Mouse (Mus musculus) stomach, embryonic 16.5 days (tissue): ENCODE data around the gene Ralgapb. TPM values are rescaled to one million over a fixed set of nuclear protein-coding genes. Genes with fewer than 3 reads are reported as not detected.

Experiments used
- ATAC-seq: fragments of 200-750 bp; cut with Nextera tagmentation; 2 replicates; pipeline ENCODE4 v1.8.0; 2017; ENCODE audit warnings: moderate number of reproducible peaks, moderate TSS enrichment; ENCODE audit not compliant: insufficient read depth, low FRiP score
- H3K27ac ChIP-seq: fragments of 300-500 bp; sonication (generic); 2 replicates; pipeline ENCODE4 v1.5.1; 2014; ENCODE audit warnings: low read length
- H3K27me3 ChIP-seq: fragments of 300-500 bp; sonication (generic); 2 replicates; pipeline ENCODE4 v1.6.1; 2014; ENCODE audit warnings: low read length, control low read depth, mixed read lengths; ENCODE audit not compliant: control insufficient read depth, insufficient read depth
- H3K36me3 ChIP-seq: fragments of 300-500 bp; sonication (generic); 2 replicates; pipeline ENCODE4 v1.6.1; 2014; ENCODE audit warnings: low read length; ENCODE audit not compliant: control insufficient read depth, insufficient read depth
- H3K4me1 ChIP-seq: fragments of 300-500 bp; sonication (generic); 2 replicates; pipeline ENCODE4 v1.6.1; 2014; ENCODE audit warnings: low read length, control low read depth, mixed read lengths; ENCODE audit not compliant: control insufficient read depth, insufficient read depth
- H3K4me2 ChIP-seq: fragments of 300-500 bp; sonication (generic); 2 replicates; pipeline ENCODE4 v1.6.1; 2014; ENCODE audit warnings: low read depth, low read length, mixed read lengths
- H3K4me3 ChIP-seq: fragments of 300-500 bp; sonication (generic); replicated peaks from 2 replicates; pipeline ENCODE4 v1.5.1; 2014; ENCODE audit warnings: mild to moderate bottlenecking, low read length
- H3K9ac ChIP-seq: fragments of 300-500 bp; sonication (generic); 2 replicates; pipeline ENCODE4 v1.6.1; 2014; ENCODE audit warnings: low read length
- H3K9me3 ChIP-seq: fragments of 300-500 bp; sonication (generic); replicated peaks from 2 replicates; pipeline ENCODE4 v1.6.1; 2016; ENCODE audit warnings: low read length, control low read depth; ENCODE audit not compliant: control insufficient read depth
- WGBS: fragments of 180-500 bp; shearing (Covaris S2); extraction: QIAGEN DNeasy Blood & Tissue Kit; methylation state at CpG from one replicate; pipeline ENCODE4 v1.1.7; 2014; 5-methylcytosine and 5-hydroxymethylcytosine counted together
- polyA plus RNA-seq: library from polyadenylated mRNA; unstranded; fragments of >200 nt; fragmentation: Nextera tagmentation; extraction: Ambion mirVana; gene quantifications from 2 replicates; pipeline ENCODE4 v1.2.1, GENCODE M21; 2015

Gene Ralgapb
- polyA plus RNA-seq, 1 experiment from 2014 or later, result 13.2 TPM

GRCm38 (mm10) chr2:158370173-158370550, 39.5 kb upstream of the Ralgapb start:
- Histone ChIP-seq H3K4me2 (no peak overlapping the region), H3K4me3 (no peak overlapping the region), H3K9me3 (no peaks in the 10 kb centered on the region), H3K36me3 (no peaks in the 10 kb centered on the region), H3K4me1 (0 out of 2 replicates have a peak, but pooled peaks cover 3% of the 10 kb centered on the region), H3K9ac (no peak overlapping the region), H3K27me3 (peaks cover 6% of the 10 kb centered on the region), H3K27ac (no peak overlapping the region)
- WGBS, result 19% methylated on average over 5 of the region's 5 CpGs
- no peak for ATAC-seq

- H3K9ac ChIP-seq, result no peak overlapping the region
- WGBS, result 33% methylated on average over 5 of the region's 5 CpGs
- ATAC-seq, result no peak
- no peaks in the 10 kb centered on the region for H3K9me3 ChIP-seq
- no peak overlapping the region for H3K27ac ChIP-seq
- peaks cover 20% of the 10 kb centered on the region for H3K27me3 ChIP-seq
- H3K4me3 ChIP-seq, result no peak overlapping the region
- no peak overlapping the region for H3K4me2 ChIP-seq
- H3K36me3 ChIP-seq, result no peaks in the 10 kb centered on the region
- 0 out of 2 replicates have a peak, but pooled peaks cover 6% of the 10 kb centered on the region for H3K4me1 ChIP-seq
These were observed 36.6 kb upstream of the Ralgapb start for GRCm38 (mm10) chr2:158373061-158373460.

DNA sequence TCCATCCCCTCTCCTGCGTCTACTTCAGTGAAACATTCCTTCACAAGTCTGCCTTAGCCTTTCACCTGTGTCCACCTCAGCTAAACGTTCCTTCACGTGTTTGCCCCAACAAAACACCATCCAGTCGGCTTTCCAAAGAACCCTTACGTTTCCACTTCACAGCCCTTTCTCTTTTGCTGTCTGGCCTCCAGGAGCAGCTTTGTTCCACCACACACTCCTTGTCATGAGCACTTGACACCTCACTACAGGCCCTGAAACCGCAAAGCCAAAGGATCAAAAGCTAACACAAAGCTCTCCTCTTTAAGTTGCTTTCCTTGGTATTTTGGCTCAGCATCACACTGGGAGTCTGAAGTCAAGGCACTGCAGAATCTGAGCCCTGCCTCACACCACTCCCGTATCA, 36.1 kb upstream of the Ralgapb start:
- whole genome bisulfite sequencing, result 64% methylated on average over 7 of the region's 7 CpGs
- no peak for ATAC-seq
- H3K9ac ChIP-seq, result no peak overlapping the region

GRCm38 (mm10) chr2:158375443-158376122, 34.1 kb upstream of the Ralgapb start, which contains the start of gene Snhg11:
TSS of gene Snhg11 (plus strand) at chr2:158375638.
- WGBS, result 2% methylated on average over 36 of the region's 36 CpGs

More for the DNA sequence above, 36.1 kb upstream of the Ralgapb start:
- no peak overlapping the region for H3K27ac ChIP-seq
- H3K4me1 ChIP-seq, result 0 out of 2 replicates have a peak, but pooled peaks cover 6% of the 10 kb centered on the region
- no peaks in the 10 kb centered on the region for H3K9me3 ChIP-seq
- no peaks in the 10 kb centered on the region for H3K36me3 ChIP-seq
- no peak overlapping the region for H3K4me2 ChIP-seq
- H3K4me3 ChIP-seq, result no peak overlapping the region
- H3K27me3 ChIP-seq, result peaks cover 20% of the 10 kb centered on the region

DNA sequence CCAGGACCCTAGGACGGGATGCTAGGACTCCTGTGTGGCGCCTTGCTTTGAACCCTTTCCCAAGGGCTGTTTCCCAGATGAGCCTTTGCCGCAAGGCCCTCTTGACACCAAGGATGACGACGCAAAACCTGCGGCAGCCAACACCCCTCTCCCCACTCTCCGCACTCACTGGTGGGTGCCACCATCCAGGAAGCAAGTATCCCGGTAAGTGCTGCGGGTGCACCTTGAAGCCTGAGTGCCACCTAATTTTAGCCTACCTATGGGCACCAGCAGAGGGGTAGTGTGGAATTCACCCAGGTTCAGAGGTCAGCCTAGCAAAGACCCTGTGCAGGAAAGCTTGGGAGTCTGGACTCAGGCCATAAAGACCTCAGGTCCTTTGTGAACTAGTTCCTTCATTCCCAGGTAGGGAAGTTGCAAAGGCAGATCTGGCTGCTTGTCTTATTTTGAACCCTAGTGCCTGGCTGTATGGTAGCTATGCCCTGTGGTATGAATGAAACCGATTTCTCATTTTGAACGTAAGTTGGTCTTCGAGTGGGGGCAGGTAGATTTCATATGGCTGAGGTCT, 33.4 kb upstream of the Ralgapb start:
- no peak for ATAC-seq
- WGBS, result 32% methylated on average over 12 of the region's 12 CpGs

More at GRCm38 (mm10) chr2:158375443-158376122, 34.1 kb upstream of the Ralgapb start, which contains the start of gene Snhg11:
- peak within 1 kb of the TSS; percentile 55 for H3K4me2 ChIP-seq
- peak within 1 kb of the TSS; percentile 36 for H3K4me3 ChIP-seq
- no peaks in the 10 kb centered on the region for H3K36me3 ChIP-seq
- H3K4me1 ChIP-seq, result 0 out of 2 replicates have a peak, but pooled peaks cover 6% of the 10 kb centered on the region
- no peak within 1 kb of the TSS for H3K27ac ChIP-seq
- no peaks in the 10 kb centered on the region for H3K9me3 ChIP-seq
- H3K9ac ChIP-seq, result peak within 1 kb of the TSS; percentile 50; the same call in 1 of the 2 replicates
- ATAC-seq, result no peak
- peaks cover 20% of the 10 kb centered on the region for H3K27me3 ChIP-seq

GRCm38 (mm10) chr2:158376798-158377197, 32.9 kb upstream of the Ralgapb start:
- H3K9me3 ChIP-seq, result no peaks in the 10 kb centered on the region
- no peak overlapping the region for H3K9ac ChIP-seq
- no peak overlapping the region for H3K27ac ChIP-seq
- 0 out of 2 replicates have a peak, but pooled peaks cover 6% of the 10 kb centered on the region for H3K4me1 ChIP-seq
- no peak overlapping the region for H3K4me2 ChIP-seq
- no peak for ATAC-seq
- H3K36me3 ChIP-seq, result no peaks in the 10 kb centered on the region
- H3K27me3 ChIP-seq, result peaks cover 20% of the 10 kb centered on the region
- 60% methylated on average over 7 of the region's 7 CpGs for WGBS
- H3K4me3 ChIP-seq, result no peak overlapping the region

More for the DNA sequence above, 33.4 kb upstream of the Ralgapb start:
- Histone ChIP-seq H3K9ac (no peak overlapping the region), H3K9me3 (no peaks in the 10 kb centered on the region), H3K36me3 (no peaks in the 10 kb centered on the region), H3K27ac (no peak overlapping the region), H3K27me3 (peaks cover 20% of the 10 kb centered on the region), H3K4me2 (peak overlapping the region; percentile 55; the same call in 1 of the 2 replicates), H3K4me3 (no peak overlapping the region), H3K4me1 (0 out of 2 replicates have a peak, but pooled peaks cover 6% of the 10 kb centered on the region)

DNA sequence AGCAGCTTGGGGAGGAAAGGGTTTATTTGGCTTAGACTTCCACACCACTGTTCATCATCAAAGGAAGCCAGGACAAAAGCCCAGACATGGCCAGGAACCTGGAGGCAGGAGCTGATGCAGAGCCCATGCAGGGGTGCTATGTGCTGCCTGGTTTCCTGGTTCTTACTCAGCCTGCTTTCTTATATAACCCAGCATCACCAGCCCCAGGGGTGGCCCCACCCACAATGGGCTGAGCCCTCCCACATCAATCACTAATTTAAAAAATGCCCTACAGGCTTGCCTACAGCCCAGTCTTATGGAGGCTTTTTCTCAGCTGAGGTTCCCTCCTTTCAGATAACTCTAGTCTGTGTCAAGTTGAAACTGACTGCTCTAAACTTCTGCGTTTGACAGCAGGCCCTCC, 31.8 kb upstream of the Ralgapb start:
- H3K9me3 ChIP-seq, result no peaks in the 10 kb centered on the region
- H3K27ac ChIP-seq, result no peak overlapping the region
- H3K9ac ChIP-seq, result no peak overlapping the region
- no peaks in the 10 kb centered on the region for H3K36me3 ChIP-seq
- ATAC-seq, result no peak
- H3K4me3 ChIP-seq, result no peak overlapping the region
- H3K4me1 ChIP-seq, result 0 out of 2 replicates have a peak, but pooled peaks cover 5% of the 10 kb centered on the region
- no peak overlapping the region for H3K4me2 ChIP-seq
- peaks cover 20% of the 10 kb centered on the region for H3K27me3 ChIP-seq
- 77% methylated on average over 1 of the region's 1 CpGs for WGBS

GRCm38 (mm10) chr2:158379354-158380078, 30.1 kb upstream of the Ralgapb start:
- ATAC-seq, result no peak
- no peak overlapping the region for H3K9ac ChIP-seq
- H3K27ac ChIP-seq, result no peak overlapping the region
- 41% methylated on average over 13 of the region's 13 CpGs for WGBS
- H3K4me1 ChIP-seq, result 0 out of 2 replicates have a peak, but pooled peaks cover 4% of the 10 kb centered on the region
- H3K4me2 ChIP-seq, result no peak overlapping the region
- H3K4me3 ChIP-seq, result no peak overlapping the region
- no peaks in the 10 kb centered on the region for H3K9me3 ChIP-seq
- no peaks in the 10 kb centered on the region for H3K36me3 ChIP-seq
- H3K27me3 ChIP-seq, result peaks cover 20% of the 10 kb centered on the region

GRCm38 (mm10) chr2:158386072-158386471, 23.6 kb upstream of the Ralgapb start:
- Histone ChIP-seq H3K4me1 (no peaks in the 10 kb centered on the region), H3K9ac (no peak overlapping the region), H3K9me3 (no peaks in the 10 kb centered on the region), H3K4me3 (no peak overlapping the region), H3K36me3 (no peaks in the 10 kb centered on the region), H3K27me3 (no peaks in the 10 kb centered on the region), H3K27ac (no peak overlapping the region), H3K4me2 (no peak overlapping the region)
- no peak for ATAC-seq
- WGBS, result 29% methylated on average over 8 of the region's 8 CpGs
